Mouse (Mus musculus) kidney, postnatal 14 days (tissue): ENCODE results near the gene Ppp1r27.
A peak's percentile ranks its signal among the peaks of the same experiment; 100 is the strongest.
"Not testable (repeated sequence)": the region's sequence is repeated elsewhere in the genome, so short reads cannot be mapped to it uniquely, and the experiment has no call there.

Experiments used
- DNase-seq: peaks from one replicate; pipeline ENCODE4 v3.0.0; 2022; ENCODE audit warnings: mixed read lengths

Ppp1r27 gene

DNA sequence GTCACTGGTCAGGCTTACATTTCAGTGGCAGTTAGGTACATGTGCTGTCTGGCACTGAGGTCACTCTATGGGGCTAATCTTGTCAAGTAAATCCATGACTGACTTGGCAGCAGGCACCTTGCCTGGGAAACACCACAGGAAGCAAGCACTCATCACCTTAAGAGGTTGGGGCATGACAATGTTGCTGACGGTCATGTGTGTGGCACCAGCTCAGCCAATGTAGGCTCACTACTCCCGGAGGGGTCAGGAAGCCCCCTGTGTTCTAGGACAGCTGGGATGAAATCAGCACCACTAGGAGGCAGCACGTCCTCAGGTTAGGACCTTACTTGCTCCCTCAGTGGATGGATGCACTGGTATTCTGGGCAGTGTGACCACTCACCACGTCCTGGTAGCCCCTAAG lies 9.0 kb downstream of the Ppp1r27 start:
- peak; percentile 33 for DNase-seq

DNA sequence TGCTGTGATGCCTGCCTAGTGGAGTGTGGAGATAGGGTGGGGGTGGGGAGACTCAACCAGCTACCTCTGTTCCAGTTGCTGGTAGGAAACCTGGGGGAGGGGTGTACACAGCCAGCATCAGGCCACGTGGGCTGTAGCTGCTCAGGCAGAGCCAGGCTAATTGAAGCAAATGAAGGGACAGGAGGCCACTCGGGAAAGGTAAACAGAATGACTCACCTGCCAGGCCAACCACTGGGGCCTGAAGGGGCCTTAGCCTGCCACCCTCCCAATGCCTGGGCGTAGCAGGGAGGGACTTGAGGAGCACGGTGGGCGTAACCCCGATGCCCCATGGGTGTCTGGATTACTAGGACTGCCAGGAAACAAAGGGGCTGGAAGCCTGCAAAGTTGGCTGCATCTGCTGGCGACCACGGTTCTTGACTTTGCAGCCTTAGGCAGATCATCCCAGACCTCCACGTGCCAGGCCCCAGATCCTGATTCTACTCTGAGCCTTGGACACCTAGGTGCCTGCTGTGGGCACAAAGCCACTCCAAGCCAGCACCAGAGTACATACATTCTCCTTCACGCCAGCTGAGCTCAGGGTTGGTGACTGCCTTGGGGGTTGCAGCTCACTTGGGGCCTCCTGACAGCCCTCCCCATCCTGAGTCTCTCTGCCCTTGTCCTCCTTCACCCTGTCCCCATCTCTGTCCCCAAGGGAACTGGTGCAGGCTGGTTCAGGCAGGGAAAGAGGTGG lies 11.5 kb downstream of the Ppp1r27 start:
- peak; percentile 79 for DNase-seq

DNA sequence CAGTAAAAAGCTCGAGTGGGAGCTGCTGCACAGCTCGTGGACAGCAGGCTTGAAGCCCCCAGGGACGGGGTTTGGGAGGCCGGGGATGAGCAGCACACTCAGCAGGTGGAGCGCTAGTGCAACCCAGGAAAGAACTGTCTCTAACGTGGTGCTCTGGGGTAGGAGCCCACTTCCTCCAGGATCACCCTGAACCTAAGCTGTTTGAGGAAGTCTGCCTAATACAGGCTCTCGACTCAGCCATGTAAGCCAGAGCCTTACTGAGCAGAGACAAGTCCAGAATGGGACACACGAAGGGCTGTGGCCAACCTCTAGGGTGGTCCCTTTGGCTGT lies 12.0 kb downstream of the Ppp1r27 start:
- DNase-seq = no peak

DNA sequence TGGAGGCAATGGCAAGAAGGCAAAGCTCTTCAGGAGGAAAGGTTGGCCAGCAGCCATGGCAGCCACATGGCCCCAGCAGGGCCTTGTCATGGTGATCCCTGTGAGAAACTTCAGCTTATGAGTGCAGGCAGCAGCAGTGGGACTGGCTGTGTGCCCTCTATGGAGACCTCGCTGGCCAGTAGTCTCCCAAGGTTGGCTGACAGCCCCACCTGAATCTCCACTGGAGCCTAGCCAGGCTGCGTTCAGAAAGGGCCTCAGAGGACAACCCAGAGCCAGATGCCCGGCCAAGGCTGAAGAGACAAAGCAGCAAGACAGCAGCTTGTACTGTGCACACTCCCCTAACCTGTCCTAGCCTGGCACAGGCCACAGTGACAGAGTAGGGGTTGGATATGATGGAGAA lies 12.4 kb downstream of the Ppp1r27 start:
- DNase-seq = peak; percentile 85

- no peak for DNase-seq
These were observed 15.1 kb downstream of the Ppp1r27 start for GRCm38 (mm10) chr11:120535804-120536203.

- DNase-seq = no peak
These were observed 15.8 kb downstream of the Ppp1r27 start for GRCm38 (mm10) chr11:120535145-120535544.

- no peak for DNase-seq
These were observed 16.8 kb downstream of the Ppp1r27 start for GRCm38 (mm10) chr11:120534093-120534492.

DNA sequence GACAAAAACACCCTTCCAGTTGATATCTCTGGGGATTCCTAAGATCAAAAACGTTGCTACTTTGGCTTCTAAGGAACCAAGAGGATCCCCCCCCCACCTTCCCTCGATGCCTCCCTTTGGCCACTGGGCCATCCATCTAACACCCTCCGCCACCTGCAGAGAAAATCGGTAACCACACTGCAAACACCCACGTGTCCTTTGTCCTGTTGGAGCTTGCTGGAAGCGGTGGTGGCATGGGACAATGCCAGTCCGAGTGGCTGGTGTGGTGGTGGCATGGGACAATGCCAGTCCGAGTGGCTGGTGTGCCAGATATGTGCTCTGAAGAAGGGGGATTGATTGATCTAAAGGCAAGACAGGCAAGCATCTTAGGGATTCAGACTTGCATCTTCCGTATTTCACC lies 19.3 kb downstream of the Ppp1r27 start:
- no peak for DNase-seq

DNA sequence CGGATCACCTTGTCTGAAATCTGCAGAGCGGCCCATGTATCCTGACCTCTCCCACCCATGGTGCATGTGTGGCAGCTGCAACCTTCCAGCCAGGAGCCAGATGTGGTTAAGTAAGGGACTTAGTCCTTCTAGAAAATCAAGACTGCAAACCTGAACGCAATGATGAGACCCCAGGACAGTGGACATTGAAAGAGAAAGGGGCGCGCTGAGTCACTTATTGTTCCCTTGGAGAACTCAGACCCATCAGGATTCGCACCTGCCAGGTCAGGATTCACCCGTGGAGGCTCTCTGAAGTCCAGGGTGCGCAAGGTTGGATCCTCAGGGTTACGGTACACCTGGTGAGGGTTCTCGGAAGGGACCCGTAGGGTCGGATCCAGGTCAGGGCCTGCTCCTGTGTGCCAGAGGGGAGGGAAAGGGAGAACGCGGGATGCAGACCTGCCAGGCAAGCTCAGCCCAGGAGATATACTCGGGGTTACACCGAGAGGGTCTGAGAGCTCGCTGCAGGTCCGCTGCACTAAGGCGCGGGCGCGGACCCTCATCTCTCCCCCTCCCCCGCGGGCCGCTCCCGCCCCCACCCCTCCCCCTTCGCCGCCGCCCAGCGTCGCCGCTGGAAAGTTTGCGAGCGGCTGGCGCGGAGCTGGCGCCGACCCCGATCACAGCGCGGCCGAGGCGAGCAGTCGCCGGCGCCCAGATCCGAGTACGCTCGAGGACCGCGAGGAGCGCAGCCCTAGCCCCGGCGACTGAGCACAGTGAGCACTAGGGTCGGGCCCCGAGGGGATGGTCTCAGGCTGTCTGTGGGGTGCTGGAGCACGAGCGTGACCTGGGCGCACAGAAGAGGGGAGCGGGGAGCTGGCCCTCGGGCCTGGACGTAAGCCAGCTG lies 20.6 kb downstream of the Ppp1r27 start, which contains the start of gene Gcgr:
Gcgr (plus strand) TSS at position 615 of the 880 bp plus-strand sequence.
- peak; percentile 44 for DNase-seq

DNA sequence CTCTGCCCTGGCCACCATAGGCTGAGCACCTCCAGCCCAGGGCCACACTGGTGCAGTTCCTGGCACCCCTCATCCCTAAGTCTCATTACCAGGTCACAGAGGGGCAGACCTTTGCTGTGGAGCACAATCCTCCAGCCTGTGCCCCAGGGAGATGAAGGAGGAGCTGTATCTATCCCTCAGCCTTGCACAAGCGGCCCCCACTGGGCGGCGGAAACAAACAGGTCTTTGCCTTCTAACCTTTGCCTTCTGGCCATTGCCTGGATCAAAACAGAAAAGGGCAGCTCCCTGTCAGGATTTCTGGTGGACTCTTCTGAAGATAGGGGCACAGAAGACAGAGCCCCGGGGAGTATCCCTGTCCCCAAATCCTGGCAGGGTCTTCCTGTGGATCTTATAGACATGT lies 22.0 kb downstream of the Ppp1r27 start:
- DNase-seq = no peak

GRCm38 (mm10) chr11:120527690-120528354 lies 23.1 kb downstream of the Ppp1r27 start:
- DNase-seq = no peak

GRCm38 (mm10) chr11:120525959-120526358 lies 25.0 kb downstream of the Ppp1r27 start:
- no peak for DNase-seq

DNA sequence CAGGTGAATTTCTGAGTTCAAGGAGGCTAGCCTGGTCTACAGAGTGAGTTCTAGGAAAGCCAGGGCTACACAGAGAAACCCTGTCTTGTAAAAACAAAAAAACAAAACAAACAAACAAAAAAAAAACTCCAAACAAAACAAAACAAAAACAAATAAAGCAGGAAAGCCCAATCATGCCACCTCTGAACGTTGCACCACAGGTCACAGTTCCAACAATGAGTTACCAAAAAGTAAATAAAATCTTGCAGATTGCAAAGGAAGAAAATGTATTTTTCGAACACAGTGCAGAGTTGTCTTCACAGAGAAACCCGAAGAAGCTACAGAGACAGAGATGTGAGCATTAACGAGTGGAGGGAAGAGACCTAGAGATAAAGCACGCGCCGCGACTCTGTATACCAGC lies 28.4 kb downstream of the Ppp1r27 start:
- no peak for DNase-seq

DNA sequence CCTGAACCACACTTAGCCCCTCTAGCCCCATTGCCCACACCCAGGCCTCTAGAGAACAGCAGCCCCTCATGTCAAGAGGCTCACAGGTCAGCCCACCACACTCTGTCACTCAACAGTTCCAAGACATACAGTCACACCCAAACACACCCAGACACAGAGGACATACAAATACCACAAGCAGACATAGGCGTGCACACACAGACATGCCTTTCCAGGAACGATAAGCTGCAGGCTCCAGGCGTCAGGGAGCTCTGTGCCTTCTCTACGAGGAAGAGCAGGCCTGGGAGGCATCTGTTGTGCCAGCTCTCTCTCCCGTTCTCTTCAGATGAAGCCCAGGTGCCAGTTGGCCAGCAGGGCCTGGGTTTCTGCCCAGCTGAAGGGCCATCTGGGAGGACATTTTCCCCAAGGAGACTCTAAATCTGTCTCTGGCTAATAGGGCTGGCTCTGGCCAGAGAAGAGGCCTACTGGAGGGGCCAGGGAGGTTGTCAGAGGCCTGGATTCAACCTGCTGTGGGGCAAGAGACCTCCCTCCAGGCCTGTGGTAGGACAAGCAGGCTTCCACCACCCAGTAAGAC lies 29.9 kb downstream of the Ppp1r27 start:
- DNase-seq = no peak

DNA sequence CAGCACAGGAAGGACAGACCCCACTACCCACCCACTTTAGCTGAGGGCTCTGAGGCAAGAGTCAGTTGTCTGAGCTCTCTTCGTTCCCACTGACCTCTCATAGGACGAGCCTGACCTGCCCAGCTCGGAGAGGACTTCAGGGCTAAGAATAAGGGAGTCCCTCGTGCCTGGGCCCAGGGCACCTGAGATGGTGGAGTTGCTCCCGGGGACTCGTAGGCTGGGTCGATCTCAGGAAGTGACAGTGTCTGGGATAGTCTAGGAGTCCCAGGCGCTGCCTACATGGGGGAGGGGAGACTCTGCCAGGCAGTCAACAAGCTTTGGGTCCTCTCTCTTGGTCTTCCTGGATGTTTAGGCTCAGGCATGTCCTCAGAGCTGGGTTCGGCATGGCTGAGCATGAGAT lies 30.4 kb downstream of the Ppp1r27 start:
- no peak for DNase-seq

- DNase-seq = peak; percentile 61
These were observed 31.2 kb downstream of the Ppp1r27 start for GRCm38 (mm10) chr11:120519738-120520137.

DNA sequence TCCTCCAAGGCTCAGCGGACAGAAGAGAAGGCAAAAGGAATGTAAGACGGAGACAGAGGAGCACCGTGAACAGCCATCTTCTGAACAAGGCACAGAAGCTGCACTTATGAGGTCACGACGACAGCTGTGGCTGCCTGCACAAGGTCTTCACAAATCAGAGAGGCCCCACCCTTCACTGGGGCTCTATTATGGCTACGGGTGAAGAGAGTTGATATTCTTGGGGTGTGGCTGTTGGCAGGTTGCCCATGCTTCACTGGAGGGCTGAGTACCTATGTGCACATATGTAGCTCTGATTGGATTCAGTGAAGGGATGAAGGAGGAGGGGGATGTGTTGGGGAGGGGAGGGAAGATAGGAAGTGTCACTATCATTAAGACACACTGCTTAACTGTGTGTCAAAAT lies 32.4 kb downstream of the Ppp1r27 start:
- DNase-seq = no peak

- peak; percentile 41 for DNase-seq
These were observed 32.9 kb downstream of the Ppp1r27 start for GRCm38 (mm10) chr11:120518027-120518426.

DNA sequence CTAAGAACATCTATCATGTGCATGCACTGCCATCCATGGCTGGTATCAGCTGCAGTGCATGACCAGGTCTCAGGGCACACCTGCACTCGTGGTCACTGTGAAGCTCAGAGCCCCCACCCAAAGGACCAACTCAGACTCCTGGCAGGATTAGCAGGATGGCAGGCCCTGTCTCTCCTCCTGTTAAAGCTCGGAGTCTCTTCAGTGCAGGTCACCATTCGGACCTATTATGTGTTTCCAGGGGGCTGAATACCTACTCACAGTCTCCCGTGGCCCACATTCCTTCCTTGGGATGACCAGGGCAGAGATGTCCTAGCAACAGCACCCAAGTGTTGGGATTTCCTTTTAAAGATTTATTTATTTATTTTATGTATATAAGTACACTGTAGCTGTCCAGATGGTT lies 33.8 kb downstream of the Ppp1r27 start:
- DNase-seq = no peak

DNA sequence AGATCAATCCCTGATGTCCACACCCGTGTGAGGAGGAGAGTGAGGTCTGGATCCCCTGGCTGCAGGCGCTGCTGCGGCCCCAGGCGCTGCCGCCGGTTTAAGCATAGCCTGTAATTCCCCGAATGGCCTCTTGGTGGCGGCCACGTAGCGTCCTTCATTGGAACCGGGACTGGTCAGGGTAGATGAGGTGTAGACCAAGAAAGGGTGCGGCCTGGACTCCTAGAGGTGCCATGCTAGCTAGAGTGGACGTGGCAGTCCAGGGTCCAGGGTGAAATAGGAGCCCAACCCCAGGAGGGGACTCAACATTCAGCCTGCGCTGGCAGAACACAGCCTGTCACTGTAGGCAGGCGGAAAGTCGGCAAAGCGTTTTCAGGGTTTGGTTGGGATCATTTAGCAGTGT lies 35.3 kb downstream of the Ppp1r27 start:
- DNase-seq = peak; percentile 92

GRCm38 (mm10) chr11:120514262-120514661 lies 36.7 kb downstream of the Ppp1r27 start:
- not testable (repeated sequence) for DNase-seq

DNA sequence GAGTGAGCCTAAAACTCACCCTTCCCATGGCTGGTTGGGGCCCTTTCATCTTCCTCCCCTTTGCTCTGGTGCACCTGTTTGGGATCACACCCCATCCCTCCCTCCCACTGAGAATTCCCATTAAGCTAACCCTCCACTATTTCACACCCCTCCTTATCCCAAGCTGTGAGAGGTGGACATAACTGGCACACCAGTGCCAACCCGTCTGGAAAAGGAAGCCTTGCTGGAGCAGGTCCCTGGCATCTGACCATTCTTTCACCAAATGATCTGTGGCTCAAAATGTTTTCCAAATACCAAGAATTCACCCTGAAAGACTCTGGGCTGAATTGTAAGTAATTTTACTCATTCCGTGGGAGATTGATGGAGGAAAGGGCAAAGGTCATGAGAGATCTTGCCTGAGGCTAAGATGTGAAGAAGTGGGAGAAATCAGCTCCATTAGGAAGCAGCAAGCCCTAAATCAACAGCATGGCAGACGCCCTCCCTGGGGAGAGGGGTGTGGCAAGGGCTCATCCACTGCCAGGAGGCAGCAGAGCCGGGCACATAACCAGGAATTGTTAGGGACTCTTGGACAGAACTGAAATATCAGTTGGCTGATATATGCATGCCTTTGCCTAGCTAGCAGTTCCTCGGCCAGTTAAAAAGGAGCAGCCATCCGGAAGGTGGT lies 38.0 kb downstream of the Ppp1r27 start:
- no peak for DNase-seq
